Mouse (Mus musculus) right cerebral cortex, postnatal 14 days (tissue): ENCODE data around the gene Pde4c.
A peak's percentile ranks its signal among the peaks of the same experiment; 100 is the strongest.

Experiments used
- DNase-seq: peaks from one replicate; pipeline ENCODE4 v3.0.0; 2022

Gene Pde4c

DNA sequence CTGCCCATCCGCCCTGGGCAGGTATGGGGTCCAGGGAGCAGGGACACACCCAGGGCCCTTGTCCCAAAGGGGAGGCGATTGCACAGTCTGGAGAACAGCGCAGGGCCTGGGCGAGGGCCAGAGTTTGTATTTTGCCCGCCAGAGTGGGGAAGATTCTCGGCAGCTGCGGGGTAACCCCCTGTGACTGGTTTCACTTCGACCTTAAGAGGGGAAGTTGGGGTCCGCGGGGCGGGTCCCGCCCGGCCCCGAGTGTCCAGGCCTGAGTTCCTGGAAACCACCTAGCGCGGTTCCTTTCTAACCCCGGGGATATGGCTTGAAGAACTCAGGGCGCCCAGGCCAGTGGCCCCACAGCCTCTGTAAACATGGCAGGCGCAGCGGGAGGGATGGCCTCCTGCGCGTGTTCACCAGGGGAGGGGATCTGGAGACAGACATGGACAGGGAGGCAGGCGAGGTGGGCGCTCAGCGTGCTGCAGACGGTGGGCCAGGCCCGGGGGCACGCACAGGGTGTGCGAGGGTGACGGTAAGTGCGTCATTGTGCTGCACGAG is 44.8 kb downstream of the Pde4c start:
- DNase-seq: no peak

DNA sequence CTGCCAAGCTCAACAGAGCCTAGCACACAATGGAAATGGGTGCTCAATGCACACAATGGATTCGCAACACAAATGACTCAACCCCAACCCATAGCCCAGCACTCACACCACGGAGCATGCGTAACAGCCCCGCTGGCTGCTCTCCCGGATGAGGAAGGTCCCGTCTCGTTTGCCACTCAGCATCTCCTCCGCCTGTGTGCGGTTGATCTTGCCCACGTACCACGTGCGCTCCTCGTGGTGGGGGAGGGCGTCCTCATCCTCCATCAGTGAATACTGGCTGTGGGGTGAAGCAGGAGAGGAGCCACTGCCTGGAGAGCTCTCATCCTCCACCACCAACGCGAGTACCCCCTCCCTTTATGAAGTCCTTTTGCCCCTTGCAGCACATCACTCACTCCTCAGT is 45.4 kb downstream of the Pde4c start:
- DNase-seq: no peak

- DNase-seq: peak; percentile 99
Measured at GRCm38 (mm10) chr8:70769359-70769758, 45.8 kb downstream of the Pde4c start.

DNA sequence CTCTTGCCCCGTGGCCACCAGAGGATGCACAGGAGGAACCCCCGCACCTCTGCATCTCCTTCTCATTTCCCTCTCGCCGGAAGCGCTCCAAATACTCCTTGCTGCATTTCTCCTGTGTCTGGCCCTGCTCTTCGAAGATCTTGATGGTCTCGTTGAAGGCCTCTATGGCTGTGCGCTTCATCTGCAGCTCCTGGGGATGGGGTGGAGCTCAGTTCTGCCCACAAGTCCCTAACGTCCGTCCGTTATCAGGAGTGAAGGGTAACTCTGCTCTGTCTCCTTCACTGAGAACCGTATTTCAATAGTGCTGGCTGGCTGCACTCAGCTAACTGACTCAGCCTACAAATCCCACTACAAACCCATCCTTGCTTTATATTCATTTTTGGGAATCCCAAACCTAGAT is 46.3 kb downstream of the Pde4c start:
- no peak for DNase-seq

GRCm38 (mm10) chr8:70770748-70771147 is 47.2 kb downstream of the Pde4c start:
- no peak for DNase-seq

- DNase-seq: no peak
Measured at GRCm38 (mm10) chr8:70771217-70771616, 47.7 kb downstream of the Pde4c start.

DNA sequence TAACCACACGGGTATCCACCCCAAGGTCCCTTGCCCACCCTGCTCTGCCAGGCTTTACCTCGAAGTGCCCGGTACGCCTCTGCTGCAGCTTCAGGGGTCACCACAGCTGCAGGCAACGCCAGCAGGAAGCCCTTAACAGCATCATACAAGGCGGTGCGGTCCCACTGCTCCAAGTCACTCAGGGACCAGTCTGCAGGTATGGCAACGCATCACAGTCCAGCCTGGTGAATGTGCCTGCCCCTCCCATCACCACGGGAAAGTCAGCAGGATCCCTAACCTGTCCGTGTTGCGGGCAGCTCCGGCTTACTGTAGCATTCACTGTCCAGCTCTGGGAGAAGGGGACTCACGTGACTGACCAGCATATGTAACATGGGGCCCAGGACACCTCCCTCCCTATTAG is 48.6 kb downstream of the Pde4c start:
- no peak for DNase-seq

DNA sequence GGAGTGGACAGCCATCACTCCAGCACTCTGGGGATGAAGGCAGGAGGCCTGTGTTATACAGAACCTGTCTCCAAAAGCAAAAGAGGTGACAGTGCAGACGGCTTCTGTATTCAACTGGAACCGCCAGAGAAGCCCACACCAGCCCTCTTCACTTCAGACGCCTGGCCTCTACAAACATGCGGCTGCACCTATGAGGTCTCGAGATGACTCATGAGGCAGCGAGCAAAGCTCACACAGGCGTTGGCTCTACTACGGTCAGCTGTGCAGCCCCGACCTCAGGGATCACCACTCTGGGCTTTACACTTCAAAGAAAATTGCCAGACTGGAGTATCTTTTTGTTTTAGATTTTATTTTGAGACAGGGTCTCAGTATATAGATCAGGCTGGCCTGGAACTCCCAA is 49.4 kb downstream of the Pde4c start:
- no peak for DNase-seq

DNA sequence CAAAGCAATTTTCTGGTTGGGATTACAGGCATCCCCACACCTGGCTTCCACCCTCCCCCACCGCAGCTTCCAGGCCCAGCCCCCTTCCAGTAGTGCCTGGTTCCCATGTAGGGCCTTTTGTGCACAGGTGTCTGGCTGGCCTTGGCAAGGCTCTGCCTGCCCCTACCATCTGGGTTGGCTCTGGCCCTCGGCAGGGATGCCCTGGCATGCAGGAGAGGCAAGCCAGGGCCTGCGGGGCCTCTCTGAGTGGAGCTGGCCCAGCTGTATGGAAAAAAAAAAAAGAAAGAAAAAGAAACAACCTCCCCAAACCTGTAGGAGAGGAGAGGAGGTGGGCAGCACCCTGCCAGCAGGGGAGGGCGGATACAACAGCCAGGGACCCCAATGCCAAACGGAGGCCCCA is 49.9 kb downstream of the Pde4c start:
- no peak for DNase-seq

DNA sequence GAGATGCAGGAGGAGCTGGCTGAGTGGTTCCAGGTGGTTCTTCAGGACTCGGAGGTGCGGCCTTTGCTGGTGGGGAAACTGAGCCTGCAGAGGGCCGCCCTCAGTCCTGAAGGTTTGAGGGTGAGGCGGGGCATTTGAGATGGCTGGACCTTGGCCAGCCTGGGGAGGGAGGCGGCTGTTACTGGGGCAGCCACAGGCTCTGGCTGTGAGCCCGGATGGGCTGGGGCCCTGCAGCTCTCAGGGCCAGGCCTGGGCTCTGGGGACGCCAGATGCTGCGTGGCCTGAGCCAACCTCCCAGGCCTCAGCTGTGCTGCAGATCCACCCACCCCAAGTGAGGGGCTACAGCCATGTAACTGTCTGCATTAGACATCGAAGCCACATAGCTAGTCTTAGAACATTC is 50.3 kb downstream of the Pde4c start:
- DNase-seq: peak; percentile 66

GRCm38 (mm10) chr8:70774740-70775139 is 51.2 kb downstream of the Pde4c start:
- no peak for DNase-seq

DNA sequence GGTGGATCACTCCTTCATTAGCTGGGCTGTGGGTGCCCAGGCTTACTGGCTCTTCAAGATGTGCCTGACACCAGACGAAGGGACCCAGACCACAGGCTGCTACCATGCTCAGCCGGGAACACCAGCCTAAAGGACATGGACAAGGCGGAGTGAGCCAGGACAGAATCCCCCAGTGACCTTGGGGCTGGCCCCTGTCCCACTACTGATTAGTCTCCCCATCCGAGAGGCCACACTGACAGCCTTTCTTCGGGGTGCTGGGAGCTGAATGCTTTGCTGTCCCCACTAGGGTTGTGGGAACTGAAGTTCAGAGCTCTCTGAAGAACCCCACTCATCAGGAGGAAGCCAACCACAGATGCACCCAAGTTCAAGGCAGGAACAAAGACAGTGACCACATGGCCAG is 51.7 kb downstream of the Pde4c start:
- DNase-seq: no peak

DNA sequence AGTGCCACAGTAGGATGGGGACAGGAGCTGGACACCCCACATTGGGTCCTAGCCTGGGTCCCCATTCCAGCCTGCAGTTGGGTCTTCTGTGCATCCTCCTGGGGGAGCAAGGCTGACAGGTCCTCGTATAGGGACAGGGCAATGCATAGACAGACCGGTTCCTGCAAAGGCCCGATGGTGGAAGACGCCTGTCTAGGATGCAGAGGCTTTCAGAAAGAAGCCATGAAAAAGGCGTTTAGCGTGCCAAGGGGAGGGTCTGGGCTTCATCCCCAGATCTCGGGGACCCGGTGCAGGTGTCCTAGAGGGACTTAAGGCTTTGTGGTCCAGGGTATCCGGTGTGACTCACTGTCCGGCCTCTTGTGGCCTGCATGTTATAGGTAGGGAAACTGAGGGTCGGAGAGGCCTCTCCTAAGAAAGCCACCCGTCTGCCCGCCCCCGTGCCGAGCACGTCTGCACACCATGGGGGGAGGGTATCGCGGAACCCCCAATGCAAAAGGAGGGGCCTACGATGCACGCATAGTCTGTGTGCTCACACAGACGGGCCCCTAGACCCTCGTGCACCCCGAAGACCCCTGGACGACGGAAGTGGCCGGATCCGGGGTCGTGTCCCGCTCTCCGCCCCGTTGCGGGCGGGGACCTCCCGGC is 52.5 kb downstream of the Pde4c start:
- DNase-seq: no peak

GRCm38 (mm10) chr8:70776496-70777444 is 53.2 kb downstream of the Pde4c start, which contains the start of gene Pik3r2:
Gene Pik3r2, minus strand, starts transcription at chr8:70776713.
- peak; percentile 99 for DNase-seq

DNA sequence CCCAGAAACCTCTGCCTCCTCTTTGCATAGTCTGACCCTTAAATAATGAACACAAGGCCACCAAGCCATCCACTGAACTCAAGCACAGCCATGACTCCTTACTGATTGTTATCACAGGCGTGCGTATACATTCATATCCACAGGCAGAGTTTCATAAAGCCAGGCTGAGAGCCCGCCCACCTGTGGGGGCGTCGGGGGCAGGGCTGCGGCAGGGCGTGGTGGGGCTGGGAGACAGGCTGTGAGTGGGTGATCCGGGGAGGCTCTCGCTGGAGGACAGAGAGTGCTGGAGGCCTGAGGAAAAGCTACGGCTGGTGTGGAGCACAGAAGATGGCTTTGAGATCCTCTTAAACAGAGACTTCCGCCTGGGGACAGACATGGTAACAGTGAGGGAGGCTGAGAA is 56.6 kb downstream of the Pde4c start:
- no peak for DNase-seq

GRCm38 (mm10) chr8:70786291-70787050 is 63.0 kb downstream of the Pde4c start:
- no peak for DNase-seq

GRCm38 (mm10) chr8:70787051-70787445 is 63.5 kb downstream of the Pde4c start:
- DNase-seq: no peak

DNA sequence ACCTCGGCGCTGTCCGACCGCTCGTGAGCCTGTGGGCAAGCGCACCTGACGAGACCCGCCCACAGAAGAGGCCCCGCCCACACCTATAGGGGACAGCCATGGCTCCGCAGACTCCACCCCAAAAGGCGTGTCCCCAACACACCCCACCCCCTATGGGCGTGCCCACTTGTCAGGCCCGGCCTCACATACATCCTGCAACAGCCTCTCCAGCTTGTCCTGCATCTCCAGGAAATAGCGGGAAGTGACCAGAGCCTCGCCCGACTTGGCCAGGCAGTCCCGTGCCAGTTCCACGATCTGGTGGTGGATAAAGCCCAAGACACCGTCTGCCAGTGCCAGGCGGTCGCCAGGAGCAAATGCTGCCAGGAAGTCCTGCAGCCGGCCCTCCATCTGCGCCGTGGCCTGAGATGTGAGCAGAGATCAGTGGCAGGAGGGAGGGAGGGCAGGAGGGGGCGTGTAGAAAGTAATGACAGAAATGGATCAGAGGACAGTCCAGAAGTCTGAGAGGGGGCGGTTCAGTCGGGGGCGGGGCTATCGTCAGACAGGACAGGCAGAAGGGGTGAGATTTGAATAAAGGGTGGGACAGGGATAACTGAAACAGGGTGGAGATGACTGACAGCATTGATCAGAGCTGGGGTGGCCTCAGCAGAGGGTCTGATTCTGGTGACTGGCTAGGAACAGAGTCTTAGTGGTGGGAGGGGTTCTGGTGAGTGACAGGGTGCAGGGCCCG is 64.6 kb downstream of the Pde4c start:
- no peak for DNase-seq

GRCm38 (mm10) chr8:70789046-70789445 is 65.5 kb downstream of the Pde4c start:
- DNase-seq: no peak

DNA sequence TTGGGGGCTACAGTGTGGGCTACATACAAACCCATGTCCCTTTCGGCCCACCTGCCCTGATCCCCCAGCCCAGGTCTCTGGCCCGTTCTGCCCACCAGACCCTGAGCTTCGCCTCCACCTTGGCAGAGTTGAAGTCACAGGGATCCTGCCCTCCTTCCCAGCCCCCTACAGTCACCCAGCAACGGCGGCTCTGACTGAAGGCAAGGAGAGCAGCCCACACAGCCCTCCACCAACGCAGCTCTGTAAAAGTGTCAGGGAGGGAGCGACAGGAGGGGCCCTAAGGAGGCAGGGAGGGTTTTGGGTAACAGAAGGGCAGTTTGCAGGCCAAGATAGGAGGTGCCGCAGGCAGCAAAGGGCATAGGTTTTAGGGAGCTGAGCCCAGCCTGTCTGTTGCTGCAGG is 67.3 kb downstream of the Pde4c start:
- DNase-seq: no peak

DNA sequence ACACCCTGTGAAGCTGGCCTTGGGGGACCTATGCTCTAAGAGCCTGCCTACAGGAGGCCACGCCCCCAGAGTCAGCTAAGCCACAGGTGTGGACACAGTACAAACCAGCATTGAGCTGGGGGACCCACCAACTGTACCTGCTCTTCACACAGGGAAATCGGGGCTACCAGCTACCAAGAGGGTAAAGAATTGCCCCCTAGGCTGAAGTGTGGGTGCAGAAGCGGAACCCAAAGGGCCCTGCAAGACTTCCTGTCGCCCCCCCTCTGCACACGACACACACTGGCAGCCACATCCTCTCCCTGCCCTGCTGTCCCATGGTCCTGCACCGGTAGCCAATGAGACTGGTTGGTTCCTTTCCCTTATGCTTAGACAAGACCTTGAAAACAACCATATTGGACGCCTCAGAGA is 67.8 kb downstream of the Pde4c start:
- no peak for DNase-seq

GRCm38 (mm10) chr8:70791975-70792691 is 68.6 kb downstream of the Pde4c start:
- DNase-seq: peak; percentile 97
